Mouse (Mus musculus): ENCODE data around the gene Hoxb7.

Gene Hoxb7

DNA sequence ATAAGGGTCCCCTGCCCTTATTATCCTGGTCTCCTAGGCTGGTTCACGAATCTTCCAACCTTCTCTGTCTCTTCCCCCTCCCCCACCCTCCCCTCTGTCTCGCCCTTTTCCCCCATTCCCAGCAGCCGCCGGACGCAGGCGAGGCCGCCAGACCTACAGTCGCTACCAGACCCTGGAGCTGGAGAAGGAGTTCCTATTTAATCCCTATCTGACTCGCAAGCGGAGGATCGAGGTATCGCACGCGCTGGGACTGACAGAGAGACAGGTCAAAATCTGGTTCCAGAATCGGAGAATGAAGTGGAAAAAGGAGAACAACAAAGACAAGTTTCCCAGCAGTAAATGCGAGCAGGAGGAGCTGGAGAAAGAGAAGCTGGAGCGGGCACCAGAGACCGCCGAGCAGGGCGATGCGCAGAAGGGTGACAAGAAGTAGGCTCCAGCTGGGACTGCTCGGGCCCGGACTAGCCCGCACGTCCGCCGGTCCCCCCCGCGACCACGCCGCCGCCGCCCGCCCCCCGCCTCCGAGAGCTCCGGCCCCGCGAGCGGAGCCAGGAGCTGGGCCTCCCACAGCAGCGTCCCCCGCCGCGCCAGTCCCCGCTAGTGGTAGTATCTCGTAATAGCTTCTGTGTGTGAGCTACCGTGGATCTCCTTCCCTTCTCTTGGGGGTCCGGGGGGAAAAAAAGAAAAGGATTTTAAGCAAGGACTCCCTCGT lies 2.2 kb upstream of the Hoxb7 start:
- intact Hi-C loops (cut with DNase I) = loop anchor here (5.0 kb wide), 1 partner anchor 68 kb away; the partner anchor contains the start of gene Hoxb2

DNA sequence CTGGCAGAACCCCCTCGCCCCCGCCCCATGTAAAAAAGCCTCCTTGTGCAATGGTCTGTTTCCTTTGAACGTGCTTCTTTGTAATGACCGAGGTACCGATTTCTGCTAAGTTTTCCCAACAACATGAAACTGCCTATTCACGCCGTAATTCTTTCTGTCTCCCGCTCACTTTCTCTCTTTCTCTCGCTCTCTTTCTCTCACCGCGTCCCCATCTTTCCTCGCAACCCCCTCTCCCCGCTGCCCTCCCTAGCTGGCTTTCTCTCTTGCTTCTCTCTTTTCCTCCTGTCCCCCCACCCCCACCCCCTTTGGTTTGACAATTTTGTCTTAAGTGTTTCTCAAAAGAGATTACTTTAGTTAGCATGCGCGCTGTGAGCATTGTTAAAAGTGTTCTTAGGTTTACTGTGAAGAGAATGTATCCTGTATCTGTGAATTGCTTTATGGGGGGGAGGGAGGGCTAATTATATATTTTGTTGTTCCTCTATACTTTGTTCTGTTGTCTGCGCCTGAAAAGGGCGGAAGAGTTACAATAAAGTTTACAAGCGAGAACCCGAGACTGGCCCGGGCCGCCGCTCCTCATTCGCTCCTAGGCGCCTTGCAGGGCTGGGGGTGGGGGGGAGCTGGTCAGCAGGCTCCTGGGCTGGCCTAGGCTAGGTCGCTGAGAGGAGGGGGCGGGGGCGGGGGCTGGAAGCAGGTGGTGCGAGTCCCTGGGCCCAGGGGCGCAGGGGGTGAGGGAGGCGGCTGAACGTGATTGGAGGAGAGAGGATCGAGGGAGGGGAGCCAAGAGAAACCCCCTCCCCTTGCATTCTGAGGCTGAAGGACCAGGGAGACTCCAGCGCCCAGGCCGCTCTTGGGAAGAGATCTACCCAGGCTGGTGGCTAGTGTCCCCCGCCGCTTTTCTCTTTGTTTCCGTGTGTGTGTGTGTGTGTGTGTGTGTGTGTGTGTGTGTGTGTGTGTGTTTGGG lies 1.4 kb upstream of the Hoxb7 start:
- intact Hi-C loops (cut with DNase I) = loop anchor here (5.0 kb wide), 1 partner anchor 67 kb away; the partner anchor contains the start of gene Hoxb2

DNA sequence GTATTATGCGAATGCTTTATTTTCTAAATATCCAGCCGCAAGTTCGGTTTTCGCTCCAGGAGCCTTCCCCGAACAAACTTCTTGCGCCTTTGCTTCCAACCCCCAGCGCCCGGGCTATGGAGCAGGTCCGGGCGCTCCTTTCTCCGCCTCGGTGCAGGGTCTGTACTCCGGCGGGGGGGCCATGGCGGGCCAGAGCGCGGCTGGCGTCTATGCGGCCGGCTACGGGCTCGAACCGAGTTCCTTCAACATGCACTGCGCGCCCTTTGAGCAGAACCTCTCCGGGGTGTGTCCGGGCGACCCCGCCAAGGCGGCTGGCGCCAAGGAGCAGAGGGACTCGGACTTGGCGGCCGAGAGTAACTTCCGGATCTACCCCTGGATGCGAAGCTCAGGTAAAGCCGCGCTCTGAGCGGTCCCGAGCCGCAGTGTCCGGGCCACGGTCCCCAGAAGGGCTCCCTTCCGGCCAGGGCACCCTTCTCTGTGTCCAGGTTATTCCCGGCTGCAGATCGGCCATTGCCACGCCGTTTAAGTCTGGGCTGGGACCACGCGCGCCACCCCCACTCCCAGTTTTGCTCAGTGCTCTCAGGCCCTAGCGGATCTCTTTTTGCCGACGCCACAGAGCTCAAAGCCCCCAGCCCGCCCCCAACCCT lies 439 bp downstream of the Hoxb7 start:
- intact Hi-C loops (cut with DNase I) = no loop called here

DNA sequence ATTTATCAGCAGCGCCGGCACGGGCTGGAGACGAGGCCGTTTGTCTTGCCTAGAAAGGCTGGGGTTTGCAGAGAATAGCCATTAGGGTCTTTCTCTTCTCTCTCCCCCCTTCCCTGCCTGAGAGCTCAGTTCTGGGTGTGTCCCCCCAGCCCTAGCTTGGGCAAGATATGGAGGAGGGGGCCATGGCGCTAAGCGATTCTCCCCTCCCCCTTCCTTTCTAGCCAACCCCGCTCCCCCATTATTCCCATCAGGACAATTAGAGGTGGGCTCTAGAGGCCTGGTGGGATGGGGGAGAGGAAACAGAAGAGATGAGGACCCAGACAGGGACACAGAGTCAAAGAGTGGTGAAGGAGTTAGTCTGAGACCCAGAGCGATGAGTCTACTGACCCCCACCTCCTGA lies 988 bp downstream of the Hoxb7 start:
- intact Hi-C loops (cut with DNase I) = no loop called here

DNA sequence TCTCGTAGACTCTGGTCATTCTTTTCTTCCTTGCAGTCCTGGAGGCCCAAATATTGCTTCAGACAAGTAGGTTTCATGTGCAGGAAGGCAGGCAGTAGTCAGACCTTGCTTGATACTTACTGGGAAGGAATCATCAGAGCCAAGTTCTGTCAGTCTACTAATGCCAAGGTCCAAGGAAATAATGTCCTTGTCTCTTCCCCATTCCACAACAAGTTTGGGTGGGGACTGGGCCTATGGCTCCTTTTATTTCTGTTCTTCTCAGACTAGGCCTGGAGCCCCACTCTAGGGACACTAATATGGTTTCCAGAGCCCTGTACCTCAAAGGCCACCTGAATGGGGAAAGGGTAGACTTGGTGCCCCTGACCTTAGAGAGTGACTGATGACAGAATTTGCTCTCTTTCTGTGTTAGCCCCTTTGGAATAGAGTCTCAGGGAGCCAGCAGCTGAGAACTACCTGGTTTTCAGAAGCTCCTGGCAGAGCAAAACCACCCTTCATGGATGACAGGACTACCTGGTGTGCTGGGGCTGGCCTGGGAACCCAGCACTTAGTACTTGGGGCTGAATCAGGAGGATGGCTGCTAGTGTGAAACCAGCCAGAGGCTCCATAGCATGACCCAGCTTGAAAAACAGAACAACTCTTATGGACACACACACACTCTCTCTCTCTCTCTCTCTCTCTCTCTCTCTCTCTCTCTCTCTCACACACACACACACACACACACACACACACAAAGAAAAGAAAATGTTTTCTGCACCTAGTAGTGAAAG lies 2.2 kb downstream of the Hoxb7 start:
- intact Hi-C loops (cut with DNase I) = no loop called here

DNA sequence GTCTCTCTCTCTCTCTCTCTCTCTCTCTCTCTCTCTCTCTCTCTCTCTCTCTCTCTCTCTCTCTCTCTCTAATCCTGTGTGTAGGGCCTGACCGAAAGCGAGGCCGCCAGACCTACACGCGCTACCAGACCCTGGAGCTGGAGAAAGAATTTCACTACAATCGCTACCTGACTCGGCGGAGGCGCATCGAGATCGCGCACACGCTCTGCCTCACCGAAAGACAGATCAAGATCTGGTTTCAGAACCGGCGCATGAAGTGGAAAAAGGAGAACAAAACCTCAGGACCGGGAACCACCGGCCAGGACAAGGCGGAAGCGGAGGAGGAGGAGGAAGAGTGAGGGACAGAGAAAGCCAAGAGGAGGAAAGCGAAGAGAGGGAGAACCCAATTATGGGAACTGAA lies 2.9 kb downstream of the Hoxb7 start:
- intact Hi-C loops (cut with DNase I) = no loop called here

DNA sequence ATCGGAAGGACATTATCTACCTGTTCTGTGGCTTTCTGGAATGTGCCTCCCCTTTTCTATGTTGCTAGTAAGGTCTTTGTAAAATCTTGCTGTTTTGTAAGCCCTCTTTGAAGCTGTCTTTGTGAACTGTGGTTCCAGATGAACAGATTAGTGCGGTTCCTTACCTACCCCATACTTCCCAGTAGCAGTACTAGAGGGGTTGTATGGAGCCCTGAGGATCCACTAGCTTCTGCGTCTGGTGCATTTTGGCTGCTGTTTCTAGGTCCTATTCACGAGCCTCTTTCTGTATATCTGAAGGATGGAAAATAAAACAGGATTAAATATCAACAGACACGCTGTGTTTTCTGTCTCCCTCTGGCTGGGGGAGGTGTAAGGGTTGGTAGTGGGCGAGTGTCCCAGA lies 3.4 kb downstream of the Hoxb7 start:
- intact Hi-C loops (cut with DNase I) = no loop called here

DNA sequence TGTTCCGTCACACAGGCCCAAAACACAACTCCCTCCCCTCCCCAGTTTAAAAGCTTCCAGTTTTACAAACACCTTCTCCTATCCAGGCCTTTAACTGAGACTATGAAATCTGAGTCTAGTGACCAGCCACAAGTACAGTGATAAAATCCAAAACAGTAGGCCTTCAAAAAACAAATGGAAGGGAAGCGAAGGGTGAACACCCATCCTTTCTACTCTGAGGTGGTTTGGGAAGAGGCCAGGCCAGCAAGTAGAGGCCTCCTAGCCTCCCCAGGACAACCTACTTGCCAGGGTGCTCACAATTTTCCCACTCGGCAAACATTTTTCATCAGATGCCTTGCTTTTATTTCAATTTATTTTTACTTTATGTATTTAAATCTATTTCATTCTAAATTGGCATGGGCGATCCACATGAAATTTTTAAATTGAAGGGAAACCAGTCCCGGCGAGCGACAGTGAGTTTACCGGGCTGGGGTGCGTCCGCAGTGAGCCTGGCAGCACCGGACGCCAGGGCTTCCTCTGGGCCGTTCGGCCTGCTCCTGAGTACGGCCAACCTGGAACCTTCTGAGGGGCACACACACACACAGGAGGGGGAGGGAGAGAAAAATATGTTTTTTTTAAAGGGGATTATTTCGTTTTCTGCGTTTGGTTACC lies 4.4 kb downstream of the Hoxb7 start:
- intact Hi-C loops (cut with DNase I) = no loop called here

DNA sequence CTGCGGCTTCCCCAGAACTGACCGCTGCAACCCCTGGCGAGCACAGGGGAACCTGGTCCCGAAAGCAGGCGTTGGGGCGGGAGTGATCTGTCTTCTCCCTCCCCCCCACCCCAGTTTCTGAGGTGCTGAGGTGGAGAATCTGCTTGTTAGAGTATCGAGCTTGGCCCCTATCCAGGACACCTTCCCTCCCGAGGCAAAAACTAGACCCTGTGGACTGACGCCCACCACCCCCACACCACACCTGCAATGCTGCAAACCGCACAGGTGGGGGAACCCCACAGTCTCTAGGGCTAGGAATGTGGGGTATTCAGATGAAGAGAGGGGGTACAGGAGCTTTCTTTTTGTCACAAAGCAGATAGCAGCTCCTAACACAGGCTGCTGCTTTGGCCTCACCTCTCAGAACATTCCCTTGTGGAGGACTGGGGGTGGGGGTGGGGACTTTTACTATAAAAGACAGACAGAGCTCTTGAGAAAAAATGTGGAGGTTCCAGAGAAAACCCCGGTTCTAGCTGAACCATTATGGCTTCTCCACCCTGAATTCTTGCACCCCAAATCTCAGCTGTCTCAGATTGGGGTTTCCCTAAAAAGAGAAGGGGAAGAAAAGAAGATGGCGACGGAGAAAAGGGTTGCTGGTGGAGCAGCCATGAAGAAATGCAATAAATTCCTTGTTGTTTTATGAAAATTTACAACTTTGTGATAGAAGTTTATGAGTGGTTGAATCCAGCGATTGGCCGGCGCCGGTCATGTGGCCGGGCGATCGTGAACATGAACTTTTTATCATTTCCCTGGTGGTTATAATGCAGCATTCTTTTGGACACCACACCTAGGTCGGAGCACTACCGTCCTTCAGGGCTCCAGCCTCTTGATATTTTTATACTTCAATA lies 5.5 kb downstream of the Hoxb7 start, which contains the start of gene Hoxb6:
Hoxb6 (plus strand) TSS at position 796 of the 884 bp plus-strand sequence.
- intact Hi-C loops (cut with DNase I) = no loop called here

DNA sequence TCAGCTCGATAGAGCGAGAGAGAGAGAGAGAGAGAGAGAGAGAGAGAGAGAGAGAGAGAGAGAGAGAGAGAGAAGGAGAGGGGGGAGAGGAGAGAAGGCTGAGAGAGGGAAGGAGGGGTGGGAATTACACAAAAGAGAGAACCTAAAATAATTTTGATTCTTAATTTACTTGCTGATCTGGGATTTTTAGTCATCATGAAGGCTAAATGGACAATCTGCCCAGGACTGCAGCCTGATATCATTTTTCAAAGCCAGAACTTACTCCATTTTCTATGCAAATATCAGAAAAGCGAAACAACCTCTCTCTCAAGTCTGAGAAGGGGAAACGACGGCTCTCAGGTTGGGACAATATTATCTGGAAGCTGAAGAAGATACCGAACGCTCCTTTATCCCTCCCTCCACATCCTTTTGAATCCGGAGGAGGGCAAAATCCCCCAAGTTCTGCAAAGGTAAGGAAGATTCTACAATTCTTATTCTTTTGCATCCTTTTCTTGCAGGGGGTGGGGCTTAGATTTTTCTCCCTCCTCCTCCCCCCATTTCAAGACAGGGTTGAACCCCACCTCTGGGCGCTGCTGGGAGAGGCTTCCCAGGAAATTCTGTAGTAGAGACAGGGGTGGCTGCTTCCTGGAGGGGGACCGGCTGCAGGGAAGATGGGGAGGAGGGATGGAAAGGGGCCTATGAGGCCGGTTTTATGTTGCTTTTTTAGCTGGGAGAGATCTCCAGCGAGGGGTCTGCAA lies 6.3 kb downstream of the Hoxb7 start:
- intact Hi-C loops (cut with DNase I) = no loop called here

DNA sequence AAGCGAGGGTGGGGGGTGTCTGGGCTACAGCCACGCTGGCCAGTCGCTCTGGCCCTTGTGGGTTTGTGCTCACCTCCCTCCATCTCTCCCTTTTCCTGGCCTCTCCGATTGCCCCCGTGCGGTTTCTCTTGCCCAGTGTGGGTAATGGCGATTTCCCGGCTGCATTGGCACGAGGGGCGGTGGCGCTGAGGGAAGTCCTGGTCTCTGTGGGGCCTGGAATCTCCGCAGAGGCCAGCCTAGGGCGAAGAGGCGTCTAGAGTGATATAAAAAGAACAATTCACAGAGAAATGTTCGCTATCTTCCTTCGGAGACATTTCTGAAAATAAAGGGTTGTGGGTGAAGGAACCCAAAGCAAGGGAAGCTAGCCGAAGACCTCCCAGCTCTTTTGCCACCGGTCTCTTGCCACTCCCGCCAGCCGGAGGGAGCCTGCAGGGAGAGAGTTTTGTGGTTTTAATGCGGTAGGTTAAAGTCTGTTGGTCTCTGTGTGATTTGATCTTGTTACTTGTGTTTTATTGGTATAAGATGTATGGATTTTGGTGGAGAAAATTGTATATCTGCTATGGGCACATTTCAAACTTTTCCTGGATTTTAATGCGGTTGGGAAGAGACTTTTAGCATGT lies 7.0 kb downstream of the Hoxb7 start:
- intact Hi-C loops (cut with DNase I) = no loop called here

DNA sequence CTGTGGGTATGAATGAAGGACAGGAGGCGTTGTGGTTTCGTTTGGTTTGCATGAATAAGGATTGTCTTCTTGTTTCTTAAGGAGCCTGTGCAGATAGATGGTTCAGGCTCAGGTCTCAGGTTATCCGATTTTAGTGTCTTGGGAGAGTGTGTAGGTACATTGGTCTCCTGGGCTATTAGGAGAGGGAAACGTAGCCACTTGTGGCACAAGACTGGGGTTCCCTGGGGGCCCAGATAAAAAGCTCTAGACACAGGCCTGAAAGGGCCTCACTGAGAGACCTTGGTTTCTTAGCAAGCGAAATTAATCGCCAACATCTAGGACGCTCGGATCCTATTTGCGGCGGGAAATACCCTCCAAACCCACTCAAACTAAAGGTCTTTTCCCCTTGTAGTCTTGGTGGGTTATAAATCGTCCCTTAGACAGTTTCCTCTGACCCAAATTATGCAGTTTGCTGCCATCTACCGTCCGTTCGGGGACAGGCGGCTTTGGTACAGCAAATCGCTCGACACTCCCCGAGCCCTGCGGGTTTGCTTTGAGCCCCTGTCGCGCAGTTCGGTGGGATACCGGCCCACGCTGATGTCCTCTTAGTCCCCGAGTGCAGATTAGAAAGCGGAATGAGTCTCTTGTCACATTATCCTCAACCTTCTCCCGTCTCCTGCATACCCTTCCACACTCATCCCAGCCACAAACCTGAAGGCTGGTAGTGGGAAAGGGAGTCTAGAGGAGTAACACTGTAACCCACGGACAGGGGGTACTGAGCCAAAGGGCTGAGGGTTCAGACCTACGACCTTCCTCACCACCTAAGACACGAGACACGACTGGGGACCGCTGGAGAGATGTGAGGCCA lies 8.0 kb downstream of the Hoxb7 start:
- intact Hi-C loops (cut with DNase I) = loop anchor here (2.0 kb wide), 1 partner anchor 16 kb away; no protein-coding TSS in a partner anchor

DNA sequence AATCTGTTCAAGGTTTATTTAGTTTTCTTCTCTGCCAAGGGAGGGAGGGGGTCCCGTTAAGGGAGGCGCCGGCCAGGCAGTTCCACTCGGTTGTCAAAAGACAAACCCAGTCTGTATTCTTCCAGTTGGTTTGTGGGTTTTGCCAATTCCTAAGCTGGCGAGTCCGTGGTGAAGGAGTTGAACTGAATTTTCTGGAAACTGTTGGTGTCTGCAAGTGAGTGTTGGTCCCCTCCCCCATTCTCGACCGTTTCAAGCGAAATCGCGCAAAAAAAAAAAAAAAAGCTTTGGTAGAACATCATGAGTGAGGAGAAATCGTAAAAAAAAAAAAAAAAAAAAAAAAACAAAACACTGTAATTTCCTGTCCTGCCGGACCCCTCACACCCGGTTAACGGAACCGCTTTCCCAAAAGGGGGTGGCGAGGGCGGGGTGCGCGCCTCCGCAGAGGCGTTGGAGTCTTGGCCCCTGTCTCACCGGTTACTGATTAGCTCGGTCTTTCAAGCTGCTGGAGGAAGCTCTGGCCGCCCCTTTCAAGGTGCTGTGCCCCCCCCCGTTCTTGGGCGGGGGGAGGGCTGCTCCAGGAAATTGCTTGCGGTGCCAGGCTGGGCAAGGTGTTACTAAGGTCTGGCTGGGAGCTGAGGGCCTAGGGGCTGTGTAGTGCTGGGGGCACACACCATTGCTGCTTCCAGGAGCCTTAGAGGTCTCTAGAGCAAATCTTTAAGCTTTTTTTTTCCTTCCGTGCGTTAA lies 8.8 kb downstream of the Hoxb7 start:
- intact Hi-C loops (cut with DNase I) = loop anchor here (2.0 kb wide), 1 partner anchor 16 kb away; no protein-coding TSS in a partner anchor

DNA sequence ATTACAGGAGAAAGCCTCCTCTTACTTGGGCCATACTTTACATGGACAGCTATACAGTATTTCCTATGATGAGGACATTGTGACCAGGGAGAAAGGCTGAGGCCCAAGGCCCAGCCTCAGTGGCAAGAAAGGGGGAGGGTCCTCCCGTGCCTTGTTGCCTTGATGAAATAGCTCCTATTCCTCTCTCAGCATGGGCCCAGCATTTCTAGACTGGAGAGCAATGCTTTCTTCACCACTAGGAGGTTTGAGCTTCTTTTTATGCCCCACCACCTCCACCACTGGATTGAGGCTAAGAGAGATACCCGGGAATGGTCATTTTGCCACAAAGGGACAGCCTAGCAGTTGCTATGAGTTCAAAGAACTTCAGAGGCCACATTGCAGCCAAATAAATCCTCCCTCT lies 10.6 kb downstream of the Hoxb7 start:
- intact Hi-C loops (cut with DNase I) = no loop called here

DNA sequence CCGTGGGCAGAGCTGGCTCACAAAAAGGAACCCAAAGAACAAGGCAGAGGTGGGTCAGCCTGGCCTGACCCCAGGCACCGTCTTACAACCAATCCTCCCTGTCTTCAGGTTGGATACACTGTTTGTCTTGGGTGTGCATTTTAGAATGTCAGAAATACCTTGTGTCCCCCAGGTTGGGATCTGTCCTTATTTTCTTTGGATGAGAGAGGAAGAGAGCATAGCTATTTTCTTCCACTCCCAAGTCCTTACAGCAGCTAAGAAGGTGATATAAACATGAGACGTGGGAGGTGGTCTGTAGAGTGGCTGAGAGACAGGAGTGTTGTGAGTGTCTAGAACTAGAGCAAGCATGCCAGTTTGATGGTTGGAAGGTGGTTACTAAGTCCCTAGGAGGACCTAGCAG lies 11.0 kb downstream of the Hoxb7 start:
- intact Hi-C loops (cut with DNase I) = no loop called here

DNA sequence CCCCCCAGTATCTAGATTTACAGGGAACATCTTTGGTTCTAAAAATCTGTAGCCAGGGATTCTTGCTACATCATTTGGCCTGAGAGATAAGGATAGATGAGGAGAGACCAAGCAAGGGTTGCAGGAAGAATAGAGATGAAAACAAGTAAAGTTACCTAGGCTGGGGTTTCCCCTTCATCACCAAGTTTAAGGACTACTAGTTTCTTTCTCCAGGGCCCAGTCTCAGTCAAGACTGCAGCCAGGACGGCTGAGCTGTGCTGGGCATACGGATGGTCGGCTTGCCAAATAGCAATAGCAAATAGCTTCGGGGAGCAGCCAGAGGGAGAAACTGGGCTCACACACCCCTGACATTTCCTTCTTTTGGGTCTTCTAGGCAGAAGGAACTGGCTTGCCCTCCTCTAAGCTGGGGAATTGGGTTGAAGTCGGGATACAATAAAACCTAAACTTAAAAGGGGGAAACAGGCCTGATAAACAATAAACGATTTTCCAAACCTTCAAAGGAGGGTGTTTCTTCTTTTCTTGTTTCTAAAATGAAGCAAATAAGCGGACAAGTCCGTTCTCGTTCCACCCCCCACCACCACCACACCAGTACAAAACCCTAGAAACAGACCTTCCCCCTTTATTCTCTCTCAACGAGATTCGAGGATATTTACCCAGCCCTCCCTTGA lies 11.7 kb downstream of the Hoxb7 start:
- intact Hi-C loops (cut with DNase I) = no loop called here
